Mouse (Mus musculus) cerebellum, adult 9-11 months (tissue): ENCODE results near the gene Nacad.

ENCODE experiments used
- DNase-seq: peaks from one replicate; pipeline ENCODE4 v3.0.0; 2022

Gene Nacad

GRCm38 (mm10) chr11:6603224-6603623 lies 2.6 kb downstream of the Nacad start:
- no peak for DNase-seq

- DNase-seq = no peak
Observed at GRCm38 (mm10) chr11:6602662-6603061, 3.2 kb downstream of the Nacad start.

- no peak for DNase-seq
Observed at GRCm38 (mm10) chr11:6601649-6602480, 4.0 kb downstream of the Nacad start.

GRCm38 (mm10) chr11:6600284-6600944 lies 5.4 kb downstream of the Nacad start:
- no peak for DNase-seq

- DNase-seq = no peak
Observed at GRCm38 (mm10) chr11:6599831-6600230, 6.0 kb downstream of the Nacad start.

- DNase-seq = peak; percentile 67
Observed at GRCm38 (mm10) chr11:6599011-6599681, 6.7 kb downstream of the Nacad start.

GRCm38 (mm10) chr11:6598191-6598889 lies 7.5 kb downstream of the Nacad start:
- no peak for DNase-seq

GRCm38 (mm10) chr11:6597523-6597922 lies 8.3 kb downstream of the Nacad start:
- DNase-seq = no peak

GRCm38 (mm10) chr11:6596616-6597015 lies 9.2 kb downstream of the Nacad start:
- no peak for DNase-seq

GRCm38 (mm10) chr11:6596205-6596604 lies 9.6 kb downstream of the Nacad start:
- no peak for DNase-seq

GRCm38 (mm10) chr11:6595339-6595738 lies 10.5 kb downstream of the Nacad start:
- no peak for DNase-seq

- no peak for DNase-seq
Observed at GRCm38 (mm10) chr11:6594845-6595244, 11.0 kb downstream of the Nacad start.

GRCm38 (mm10) chr11:6593406-6593805 lies 12.4 kb downstream of the Nacad start:
- DNase-seq = no peak

- no peak for DNase-seq
Observed at GRCm38 (mm10) chr11:6590933-6591675, 14.7 kb downstream of the Nacad start.

- DNase-seq = no peak
Observed at GRCm38 (mm10) chr11:6589838-6590237, 16.0 kb downstream of the Nacad start.

- DNase-seq = peak; percentile 38
Observed at GRCm38 (mm10) chr11:6588295-6588694, 17.6 kb downstream of the Nacad start.

- DNase-seq = peak; percentile 90
Observed at GRCm38 (mm10) chr11:6587249-6587940, 18.5 kb downstream of the Nacad start.

- DNase-seq = peak; percentile 32
Observed at GRCm38 (mm10) chr11:6586660-6587059, 19.2 kb downstream of the Nacad start.

- DNase-seq = no peak
Observed at GRCm38 (mm10) chr11:6585748-6586147, 20.1 kb downstream of the Nacad start.

- no peak for DNase-seq
Observed at GRCm38 (mm10) chr11:6581560-6581959, 24.3 kb downstream of the Nacad start.

GRCm38 (mm10) chr11:6580065-6580750 lies 25.6 kb downstream of the Nacad start:
- DNase-seq = no peak
